Mouse (Mus musculus): ENCODE measurements around the gene Olfr70. TPM values are rescaled to one million over a fixed set of nuclear protein-coding genes. Genes with fewer than 3 reads are reported as not detected.

The Olfr70 gene
- not detected in 2 replicates for polyA plus RNA-seq (2012; rRNA removed)

- no peak for DNase-seq (ENCODE audit: low spot score)
Observed at GRCm38 (mm10) chr4:43700707-43701106, at the start of gene Olfr70. Gene Olfr70, minus strand, starts transcription at chr4:43700807.

- no peak for DNase-seq (ENCODE audit: low spot score)
Observed at GRCm38 (mm10) chr4:43745187-43745586, 44.6 kb upstream of the Olfr70 start.

GRCm38 (mm10) chr4:43743099-43743498, 42.5 kb upstream of the Olfr70 start:
- no peak for DNase-seq (ENCODE audit: low spot score)

GRCm38 (mm10) chr4:43742637-43743036, 42.0 kb upstream of the Olfr70 start:
- no peak for DNase-seq (ENCODE audit: low spot score)

- DNase-seq (ENCODE audit: low spot score): no peak
Observed at GRCm38 (mm10) chr4:43741526-43741925, 40.9 kb upstream of the Olfr70 start.

- DNase-seq (ENCODE audit: low spot score): no peak
Observed at GRCm38 (mm10) chr4:43738989-43739674, 38.5 kb upstream of the Olfr70 start.

GRCm38 (mm10) chr4:43737144-43737543, 36.5 kb upstream of the Olfr70 start:
- no peak for DNase-seq (ENCODE audit: low spot score)

- DNase-seq (ENCODE audit: low spot score): no peak
Observed at GRCm38 (mm10) chr4:43733186-43733585, 32.6 kb upstream of the Olfr70 start.

- DNase-seq (ENCODE audit: low spot score): no peak
Observed at GRCm38 (mm10) chr4:43732171-43732570, 31.6 kb upstream of the Olfr70 start.

GRCm38 (mm10) chr4:43730750-43731297, 30.2 kb upstream of the Olfr70 start:
- no peak for DNase-seq (ENCODE audit: low spot score)

- no peak for DNase-seq (ENCODE audit: low spot score)
Observed at GRCm38 (mm10) chr4:43729794-43730550, 29.4 kb upstream of the Olfr70 start, which contains the start of gene Spaar. Gene Spaar, plus strand, starts transcription at chr4:43730034.

GRCm38 (mm10) chr4:43729126-43729525, 28.5 kb upstream of the Olfr70 start:
- no peak for DNase-seq (ENCODE audit: low spot score)

GRCm38 (mm10) chr4:43728576-43728954, 28.0 kb upstream of the Olfr70 start:
- no peak for DNase-seq (ENCODE audit: low spot score)

GRCm38 (mm10) chr4:43727718-43728575, 27.3 kb upstream of the Olfr70 start:
- no peak for DNase-seq (ENCODE audit: low spot score)

- no peak for DNase-seq (ENCODE audit: low spot score)
Observed at GRCm38 (mm10) chr4:43726995-43727394, 26.4 kb upstream of the Olfr70 start, which contains the start of gene Hrct1. Gene Hrct1, plus strand, starts transcription at chr4:43727188.

GRCm38 (mm10) chr4:43726228-43726993, 25.8 kb upstream of the Olfr70 start:
- no peak for DNase-seq (ENCODE audit: low spot score)

GRCm38 (mm10) chr4:43724764-43725163, 24.2 kb upstream of the Olfr70 start:
- DNase-seq (ENCODE audit: low spot score): no peak

- DNase-seq (ENCODE audit: low spot score): no peak
Observed at GRCm38 (mm10) chr4:43722191-43722590, 21.6 kb upstream of the Olfr70 start.

- DNase-seq (ENCODE audit: low spot score): no peak
Observed at GRCm38 (mm10) chr4:43720491-43721228, 20.1 kb upstream of the Olfr70 start.

GRCm38 (mm10) chr4:43713652-43714219, 13.1 kb upstream of the Olfr70 start:
- no peak for DNase-seq (ENCODE audit: low spot score)

Measured in urinary bladder, adult 2 months (tissue).